Mouse (Mus musculus) limb, embryonic 14.5 days (tissue): Measurements from ENCODE around the gene Cyp17a1. TPM values are rescaled to one million over a fixed set of nuclear protein-coding genes. Genes with fewer than 3 reads are reported as not detected.

Source experiments
- ATAC-seq: fragments of 200-750 bp; cut with Nextera tagmentation; 2 replicates; pipeline ENCODE4 v1.8.0; 2017; ENCODE audit warnings: low read depth, moderate number of reproducible peaks, moderate TSS enrichment; ENCODE audit not compliant: low FRiP score
- DNase-seq: peaks from one replicate; pipeline ENCODE4 v3.0.0-alpha.2; 2015; ENCODE audit warnings: low spot score
- H3K27ac ChIP-seq: fragments of 300-500 bp; sonication (generic); replicated peaks from 2 replicates; pipeline ENCODE4 v1.5.1; 2014; ENCODE audit warnings: low read depth, mild to moderate bottlenecking, low read length, moderate library complexity, mixed read lengths
- H3K27me3 ChIP-seq: fragments of 300-500 bp; sonication (generic); 2 replicates; pipeline ENCODE4 v1.6.1; 2014; ENCODE audit warnings: low read length, mixed read lengths; ENCODE audit not compliant: control insufficient read depth, insufficient read depth
- H3K36me3 ChIP-seq: fragments of 300-500 bp; sonication (generic); 2 replicates; pipeline ENCODE4 v1.6.1; 2014; ENCODE audit warnings: mild to moderate bottlenecking, low read length, moderate library complexity, mixed read lengths; ENCODE audit not compliant: control insufficient read depth, insufficient read depth
- H3K4me1 ChIP-seq: fragments of 300-500 bp; sonication (generic); 2 replicates; pipeline ENCODE4 v1.6.1; 2014; ENCODE audit warnings: antibody characterized with exemption, low read length, mixed read lengths; ENCODE audit not compliant: control insufficient read depth, insufficient read depth
- H3K4me2 ChIP-seq: fragments of 300-500 bp; sonication (generic); replicated peaks from 2 replicates; pipeline ENCODE4 v1.6.1; 2014; ENCODE audit warnings: low read depth, mild to moderate bottlenecking, low read length, moderate library complexity; ENCODE audit not compliant: severe bottlenecking
- H3K4me3 ChIP-seq: fragments of 300-500 bp; sonication (generic); replicated peaks from 2 replicates; pipeline ENCODE4 v1.5.1; 2014; ENCODE audit warnings: low read length
- H3K9ac ChIP-seq: fragments of 300-500 bp; sonication (generic); 2 replicates; pipeline ENCODE4 v1.6.1; 2014; ENCODE audit warnings: mild to moderate bottlenecking, low read depth, low read length, moderate library complexity; ENCODE audit not compliant: severe bottlenecking
- H3K9me3 ChIP-seq: fragments of 300-500 bp; sonication (generic); 2 replicates; pipeline ENCODE4 v1.6.1; 2016; ENCODE audit warnings: low read length; ENCODE audit not compliant: control insufficient read depth
- POLR2A ChIP-seq: fragments of 200-500 bp; IDR thresholded peaks from 2 replicates; pipeline ENCODE4 v1.8.0; 2012; ENCODE audit warnings: inconsistent platforms, mild to moderate bottlenecking, moderate library complexity, borderline replicate concordance; ENCODE audit not compliant: insufficient read depth, insufficient read length; ENCODE audit errors: extremely low read depth
- WGBS: fragments of 180-500 bp; shearing (Covaris S2); extraction: QIAGEN DNeasy Blood & Tissue Kit; methylation state at CpG from one replicate; pipeline ENCODE4 v1.1.7; 2014; 5-methylcytosine and 5-hydroxymethylcytosine counted together
- polyA plus RNA-seq, 2 experiments: library from polyadenylated mRNA; depleted of rRNA in 1 of 2; stranded (reverse) in 1 of 2; unstranded in 1 of 2; fragments of >200 nt; fragmentation: Nextera tagmentation in 1 of 2; extraction: Ambion mirVana in 1 of 2; gene quantifications; 2 replicates each; pipeline versions ENCODE4 v1.2.1 to v1.2.3; 2012 to 2014

Cyp17a1 gene
- polyA plus RNA-seq, 2 experiments: 0.20 to 0.23 TPM

GRCm38 (mm10) chr19:46699011-46699481 is 26.1 kb upstream of the Cyp17a1 start:
- Histone ChIP-seq H3K27me3 (no peaks in the 10 kb centered on the region), H3K4me3 (no peak overlapping the region), H3K4me1 (no peaks in the 10 kb centered on the region), H3K36me3 (peaks cover 7% of the 10 kb centered on the region), H3K4me2 (no peak overlapping the region), H3K9ac (no peak overlapping the region), H3K9me3 (no peaks in the 10 kb centered on the region), H3K27ac (no peak overlapping the region)
- 71% methylated on average over 10 of the region's 10 CpGs for WGBS
- no peak for TF ChIP-seq POLR2A
- no peak for DNase-seq
- no peak for ATAC-seq

- Histone ChIP-seq H3K4me1 (no peaks in the 10 kb centered on the region), H3K27ac (no peak overlapping the region), H3K36me3 (peaks cover 7% of the 10 kb centered on the region), H3K27me3 (no peaks in the 10 kb centered on the region), H3K4me3 (no peak overlapping the region), H3K9me3 (no peaks in the 10 kb centered on the region), H3K9ac (no peak overlapping the region), H3K4me2 (no peak overlapping the region)
- 52% methylated on average over 19 of the region's 19 CpGs for WGBS
- TF ChIP-seq POLR2A: no peak
- no peak for DNase-seq
- no peak for ATAC-seq
Observed at GRCm38 (mm10) chr19:46697840-46698517, 25.0 kb upstream of the Cyp17a1 start.

GRCm38 (mm10) chr19:46696943-46697342 is 24.0 kb upstream of the Cyp17a1 start:
- H3K4me3 ChIP-seq: no peak overlapping the region
- H3K9me3 ChIP-seq: no peaks in the 10 kb centered on the region
- H3K27ac ChIP-seq: no peak overlapping the region
- H3K9ac ChIP-seq: no peak overlapping the region
- H3K36me3 ChIP-seq: peaks cover 5% of the 10 kb centered on the region
- no peak overlapping the region for H3K4me2 ChIP-seq
- TF ChIP-seq POLR2A: no peak
- H3K27me3 ChIP-seq: no peaks in the 10 kb centered on the region
- no peak for DNase-seq
- no peaks in the 10 kb centered on the region for H3K4me1 ChIP-seq
- ATAC-seq: no peak
- WGBS: 95% methylated on average over 7 of the region's 7 CpGs

GRCm38 (mm10) chr19:46696482-46696881 is 23.5 kb upstream of the Cyp17a1 start:
- Histone ChIP-seq H3K36me3 (peaks cover 3% of the 10 kb centered on the region; the same call in 1 of the 2 replicates), H3K9ac (no peak overlapping the region), H3K9me3 (no peaks in the 10 kb centered on the region), H3K27ac (no peak overlapping the region), H3K4me1 (no peaks in the 10 kb centered on the region), H3K4me3 (no peak overlapping the region), H3K4me2 (no peak overlapping the region), H3K27me3 (no peaks in the 10 kb centered on the region)
- no peak for TF ChIP-seq POLR2A
- DNase-seq (no peak), ATAC-seq (no peak)
- WGBS: 90% methylated on average over 8 of the region's 8 CpGs

- Histone ChIP-seq H3K27me3 (no peaks in the 10 kb centered on the region), H3K4me3 (no peak overlapping the region), H3K27ac (no peak overlapping the region), H3K9ac (no peak overlapping the region), H3K9me3 (no peaks in the 10 kb centered on the region), H3K36me3 (no peaks in the 10 kb centered on the region), H3K4me2 (no peak overlapping the region), H3K4me1 (peaks cover 9% of the 10 kb centered on the region)
- ATAC-seq (no peak), DNase-seq (no peak)
- 90% methylated on average over 4 of the region's 4 CpGs for WGBS
- TF ChIP-seq POLR2A: no peak
Observed at GRCm38 (mm10) chr19:46693146-46693545, 20.2 kb upstream of the Cyp17a1 start.

GRCm38 (mm10) chr19:46691078-46691477 is 18.1 kb upstream of the Cyp17a1 start:
- Histone ChIP-seq H3K27me3 (no peaks in the 10 kb centered on the region), H3K4me1 (peaks cover 9% of the 10 kb centered on the region), H3K9me3 (no peaks in the 10 kb centered on the region), H3K9ac (no peak overlapping the region), H3K4me2 (no peak overlapping the region), H3K4me3 (no peak overlapping the region), H3K36me3 (no peaks in the 10 kb centered on the region), H3K27ac (no peak overlapping the region)
- DNase-seq (no peak), ATAC-seq (no peak)
- no peak for TF ChIP-seq POLR2A
- WGBS: 87% methylated on average over 2 of the region's 2 CpGs
